Mouse (Mus musculus) midbrain, embryonic 15.5 days (tissue): ENCODE measurements around the gene Limch1. TPM values are rescaled to one million over a fixed set of nuclear protein-coding genes. Genes with fewer than 3 reads are reported as not detected.

Source experiments
- ATAC-seq: fragments of 200-750 bp; cut with Nextera tagmentation; replicated peaks from 2 replicates; pipeline ENCODE4 v1.8.0; 2017; ENCODE audit warnings: moderate TSS enrichment
- H3K27ac ChIP-seq: fragments of 300-500 bp; sonication (generic); 2 replicates; pipeline ENCODE4 v1.5.1; 2015; ENCODE audit warnings: mild to moderate bottlenecking, inconsistent platforms
- H3K27me3 ChIP-seq: fragments of 300-500 bp; sonication (generic); replicated peaks from 2 replicates; pipeline ENCODE4 v1.6.1; 2015; ENCODE audit warnings: inconsistent platforms
- H3K36me3 ChIP-seq: fragments of 300-500 bp; sonication (generic); replicated peaks from 2 replicates; pipeline ENCODE4 v1.6.1; 2015; ENCODE audit warnings: inconsistent platforms
- H3K4me1 ChIP-seq: fragments of 300-500 bp; sonication (generic); 2 replicates; pipeline ENCODE4 v1.6.1; 2015; ENCODE audit warnings: inconsistent platforms
- H3K4me2 ChIP-seq: fragments of 300-500 bp; sonication (generic); 2 replicates; pipeline ENCODE4 v1.6.1; 2015; ENCODE audit warnings: inconsistent platforms, mild to moderate bottlenecking, moderate library complexity
- H3K4me3 ChIP-seq: fragments of 300-500 bp; sonication (generic); 2 replicates; pipeline ENCODE4 v1.5.1; 2015; ENCODE audit warnings: mild to moderate bottlenecking, inconsistent platforms
- H3K9ac ChIP-seq: fragments of 300-500 bp; sonication (generic); 2 replicates; pipeline ENCODE4 v1.6.1; 2015; ENCODE audit warnings: mild to moderate bottlenecking, inconsistent platforms
- H3K9me3 ChIP-seq: fragments of 300-500 bp; sonication (generic); 2 replicates; pipeline ENCODE4 v1.6.1; 2016; ENCODE audit warnings: inconsistent platforms
- WGBS: fragments of 180-500 bp; shearing (Covaris S2); methylation state at CpG from one replicate; pipeline ENCODE4 v1.1.7; 2015; ENCODE audit warnings: mixed read lengths; 5-methylcytosine and 5-hydroxymethylcytosine counted together
- polyA plus RNA-seq: library from polyadenylated mRNA; unstranded; fragments of >200 nt; fragmentation: Nextera tagmentation; extraction: Ambion mirVana; gene quantifications from 2 replicates; pipeline ENCODE4 v1.2.1, GENCODE M21; 2015

Limch1 gene
- polyA plus RNA-seq, 1 experiment from 2014 or later: 47.6 TPM

GRCm38 (mm10) chr5:66988926-66989325 lies 243.3 kb downstream of the Limch1 start:
- no peak for ATAC-seq
- Histone ChIP-seq H3K27me3 (no peaks in the 10 kb centered on the region), H3K36me3 (no peaks in the 10 kb centered on the region), H3K4me3 (no peak overlapping the region), H3K4me1 (peaks cover 3% of the 10 kb centered on the region; the same call in 1 of the 2 replicates), H3K4me2 (no peak overlapping the region), H3K9ac (no peak overlapping the region), H3K27ac (no peak overlapping the region), H3K9me3 (no peaks in the 10 kb centered on the region)
- WGBS: 78% methylated on average over 4 of the region's 4 CpGs

- Histone ChIP-seq H3K4me3 (no peak overlapping the region), H3K27me3 (no peaks in the 10 kb centered on the region), H3K27ac (no peak overlapping the region), H3K36me3 (no peaks in the 10 kb centered on the region), H3K4me1 (peaks cover 3% of the 10 kb centered on the region; the same call in 1 of the 2 replicates), H3K9ac (no peak overlapping the region), H3K9me3 (no peaks in the 10 kb centered on the region), H3K4me2 (no peak overlapping the region)
- 85% methylated on average over 7 of the region's 7 CpGs for WGBS
- ATAC-seq: no peak
Measured at GRCm38 (mm10) chr5:66989531-66989930, 243.9 kb downstream of the Limch1 start.

- Histone ChIP-seq H3K9me3 (no peaks in the 10 kb centered on the region), H3K27ac (no peak overlapping the region), H3K4me1 (peaks cover 12% of the 10 kb centered on the region), H3K27me3 (no peaks in the 10 kb centered on the region), H3K36me3 (no peaks in the 10 kb centered on the region), H3K9ac (no peak overlapping the region), H3K4me2 (no peak overlapping the region), H3K4me3 (no peak overlapping the region)
- no peak for ATAC-seq
- 69% methylated on average over 7 of the region's 7 CpGs for WGBS
Measured at GRCm38 (mm10) chr5:66992401-66992800, 246.8 kb downstream of the Limch1 start.

- no peak overlapping the region for H3K4me2 ChIP-seq
- no peaks in the 10 kb centered on the region for H3K36me3 ChIP-seq
- WGBS: 59% methylated on average over 11 of the region's 11 CpGs
- peaks cover 19% of the 10 kb centered on the region for H3K4me1 ChIP-seq
- no peak overlapping the region for H3K27ac ChIP-seq
- no peak for ATAC-seq
- H3K27me3 ChIP-seq: no peaks in the 10 kb centered on the region
- no peaks in the 10 kb centered on the region for H3K9me3 ChIP-seq
- no peak overlapping the region for H3K9ac ChIP-seq
- no peak overlapping the region for H3K4me3 ChIP-seq
Measured at GRCm38 (mm10) chr5:66993076-66993475, 247.4 kb downstream of the Limch1 start.

GRCm38 (mm10) chr5:66996124-66996523 lies 250.5 kb downstream of the Limch1 start:
- no peak for ATAC-seq
- no peaks in the 10 kb centered on the region for H3K36me3 ChIP-seq
- H3K4me3 ChIP-seq: no peak overlapping the region
- 12% methylated on average over 3 of the region's 3 CpGs for WGBS
- H3K9me3 ChIP-seq: no peaks in the 10 kb centered on the region
- H3K27ac ChIP-seq: no peak overlapping the region
- H3K9ac ChIP-seq: no peak overlapping the region
- H3K4me1 ChIP-seq: peaks cover 22% of the 10 kb centered on the region
- no peaks in the 10 kb centered on the region for H3K27me3 ChIP-seq
- no peak overlapping the region for H3K4me2 ChIP-seq

- Histone ChIP-seq H3K9me3 (no peaks in the 10 kb centered on the region), H3K27ac (peak overlapping the region; percentile 78), H3K36me3 (no peaks in the 10 kb centered on the region), H3K27me3 (no peaks in the 10 kb centered on the region), H3K4me3 (peak overlapping the region; percentile 40), H3K4me2 (peak overlapping the region; percentile 59), H3K9ac (peak overlapping the region; percentile 37), H3K4me1 (peaks cover 22% of the 10 kb centered on the region)
- peak; percentile 88 for ATAC-seq
- WGBS: 3% methylated on average over 33 of the region's 33 CpGs
Measured at GRCm38 (mm10) chr5:66996886-66997599, 251.4 kb downstream of the Limch1 start.

- no peak for ATAC-seq
- Histone ChIP-seq H3K36me3 (no peaks in the 10 kb centered on the region), H3K27ac (no peak overlapping the region), H3K4me2 (peak overlapping the region; percentile 59), H3K9ac (peak overlapping the region; percentile 37), H3K4me1 (peaks cover 22% of the 10 kb centered on the region), H3K27me3 (no peaks in the 10 kb centered on the region), H3K9me3 (no peaks in the 10 kb centered on the region), H3K4me3 (peak overlapping the region; percentile 40)
- whole genome bisulfite sequencing: 16% methylated on average over 7 of the region's 7 CpGs
Measured at GRCm38 (mm10) chr5:66997600-66997930, 251.9 kb downstream of the Limch1 start.

- Histone ChIP-seq H3K4me3 (no peak overlapping the region), H3K9me3 (no peaks in the 10 kb centered on the region), H3K36me3 (no peaks in the 10 kb centered on the region), H3K9ac (no peak overlapping the region), H3K27me3 (no peaks in the 10 kb centered on the region), H3K4me1 (peaks cover 19% of the 10 kb centered on the region), H3K27ac (no peak overlapping the region), H3K4me2 (no peak overlapping the region)
- no peak for ATAC-seq
- 79% methylated on average over 6 of the region's 6 CpGs for WGBS
Measured at GRCm38 (mm10) chr5:66998341-66998740, 252.7 kb downstream of the Limch1 start.

- Histone ChIP-seq H3K9me3 (no peaks in the 10 kb centered on the region), H3K27me3 (no peaks in the 10 kb centered on the region), H3K4me2 (no peak overlapping the region), H3K9ac (no peak overlapping the region), H3K27ac (no peak overlapping the region), H3K36me3 (no peaks in the 10 kb centered on the region), H3K4me1 (peaks cover 10% of the 10 kb centered on the region), H3K4me3 (no peak overlapping the region)
- no peak for ATAC-seq
- 93% methylated on average over 6 of the region's 6 CpGs for WGBS
Measured at GRCm38 (mm10) chr5:67002346-67002745, 256.7 kb downstream of the Limch1 start.

- Histone ChIP-seq H3K9ac (no peak overlapping the region), H3K9me3 (no peaks in the 10 kb centered on the region), H3K4me1 (no peaks in the 10 kb centered on the region), H3K27me3 (no peaks in the 10 kb centered on the region), H3K4me2 (no peak overlapping the region), H3K36me3 (peaks cover 4% of the 10 kb centered on the region; the same call in 1 of the 2 replicates), H3K27ac (no peak overlapping the region), H3K4me3 (no peak overlapping the region)
- 81% methylated on average over 11 of the region's 11 CpGs for WGBS
- ATAC-seq: no peak
Measured at GRCm38 (mm10) chr5:67004619-67005018, 259.0 kb downstream of the Limch1 start.

GRCm38 (mm10) chr5:67011043-67011870 lies 265.6 kb downstream of the Limch1 start:
- no peak overlapping the region for H3K4me2 ChIP-seq
- peaks cover 4% of the 10 kb centered on the region; the same call in 1 of the 2 replicates for H3K36me3 ChIP-seq
- no peak overlapping the region for H3K27ac ChIP-seq
- no peak overlapping the region for H3K4me3 ChIP-seq
- ATAC-seq: no peak
- WGBS: 88% methylated on average over 16 of the region's 16 CpGs
- H3K9ac ChIP-seq: no peak overlapping the region
- H3K4me1 ChIP-seq: no peaks in the 10 kb centered on the region
- H3K9me3 ChIP-seq: no peaks in the 10 kb centered on the region
- no peaks in the 10 kb centered on the region for H3K27me3 ChIP-seq

GRCm38 (mm10) chr5:67011985-67012384 lies 266.4 kb downstream of the Limch1 start:
- WGBS: 78% methylated on average over 4 of the region's 4 CpGs

More at GRCm38 (mm10) chr5:67011985-67012384, 266.4 kb downstream of the Limch1 start:
- H3K4me2 ChIP-seq: no peak overlapping the region
- no peak for ATAC-seq
- H3K27ac ChIP-seq: no peak overlapping the region; the same call in 1 of the 2 replicates
- no peak overlapping the region for H3K9ac ChIP-seq
- no peaks in the 10 kb centered on the region for H3K9me3 ChIP-seq
- no peaks in the 10 kb centered on the region for H3K27me3 ChIP-seq
- no peaks in the 10 kb centered on the region for H3K4me1 ChIP-seq
- no peak overlapping the region for H3K4me3 ChIP-seq
- H3K36me3 ChIP-seq: peaks cover 4% of the 10 kb centered on the region; the same call in 1 of the 2 replicates
